Mouse (Mus musculus): ENCODE data around the gene Lmo2. TPM values are rescaled to one million over a fixed set of nuclear protein-coding genes. Genes with fewer than 3 reads are reported as not detected.
"Not testable (repeated sequence)": the region's sequence is repeated elsewhere in the genome, so short reads cannot be mapped to it uniquely, and the experiment has no call there.

The Lmo2 gene
- polyA plus RNA-seq, 1 experiment from 2014 or later = 25.6 TPM

- H3K4me3 ChIP-seq = no peak overlapping the region
- no peak for ATAC-seq (ENCODE audit: low FRiP score)
- H3K4me2 ChIP-seq (replicated peaks) = peak overlapping the region; percentile 13; the same call in 1 of the 2 replicates
- no peaks in the 10 kb centered on the region for H3K9me3 ChIP-seq (replicated peaks)
- no peak overlapping the region for H3K27ac ChIP-seq
- peak overlapping the region; percentile 6; the same call in 1 of the 2 replicates for H3K9ac ChIP-seq
- H3K27me3 ChIP-seq = no peaks in the 10 kb centered on the region
- peaks cover 7% of the 10 kb centered on the region for H3K4me1 ChIP-seq
- no peaks in the 10 kb centered on the region for H3K36me3 ChIP-seq
- 19% methylated on average over 17 of the region's 17 CpGs for WGBS
These were observed 35.0 kb downstream of the Lmo2 start for GRCm38 (mm10) chr2:103992618-103993332.

- no peaks in the 10 kb centered on the region for H3K9me3 ChIP-seq (replicated peaks)
- H3K4me1 ChIP-seq = no peaks in the 10 kb centered on the region
- H3K9ac ChIP-seq = no peak overlapping the region
- no peak overlapping the region for H3K4me2 ChIP-seq (replicated peaks)
- H3K27me3 ChIP-seq = 0 out of 2 replicates have a peak, but pooled peaks cover 4% of the 10 kb centered on the region
- 11% methylated on average over 2 of the region's 2 CpGs for WGBS
- ATAC-seq (ENCODE audit: low FRiP score) = no peak
- H3K27ac ChIP-seq = no peak overlapping the region
- no peaks in the 10 kb centered on the region for H3K36me3 ChIP-seq
- H3K4me3 ChIP-seq = no peak overlapping the region
These were observed 43.3 kb downstream of the Lmo2 start for GRCm38 (mm10) chr2:104001076-104001475.

GRCm38 (mm10) chr2:104001861-104002260 lies 44.1 kb downstream of the Lmo2 start:
- H3K4me3 ChIP-seq = no peak overlapping the region
- H3K4me2 ChIP-seq (replicated peaks) = no peak overlapping the region
- no peaks in the 10 kb centered on the region for H3K4me1 ChIP-seq
- no peaks in the 10 kb centered on the region for H3K9me3 ChIP-seq (replicated peaks)
- H3K27ac ChIP-seq = no peak overlapping the region
- ATAC-seq (ENCODE audit: low FRiP score) = no peak
- no peaks in the 10 kb centered on the region for H3K36me3 ChIP-seq
- H3K27me3 ChIP-seq = 0 out of 2 replicates have a peak, but pooled peaks cover 4% of the 10 kb centered on the region
- no peak overlapping the region for H3K9ac ChIP-seq
- WGBS = 83% methylated on average over 4 of the region's 4 CpGs

- Histone ChIP-seq H3K27ac (no peak overlapping the region), H3K9ac (no peak overlapping the region), H3K4me2 (replicated peaks) (no peak overlapping the region), H3K4me1 (no peaks in the 10 kb centered on the region), H3K36me3 (no peaks in the 10 kb centered on the region), H3K27me3 (peaks cover 7% of the 10 kb centered on the region; the same call in 1 of the 2 replicates), H3K9me3 (replicated peaks) (no peaks in the 10 kb centered on the region), H3K4me3 (no peak overlapping the region)
- no peak for ATAC-seq (ENCODE audit: low FRiP score)
- 34% methylated on average over 16 of the region's 16 CpGs for WGBS
These were observed 45.1 kb downstream of the Lmo2 start for GRCm38 (mm10) chr2:104002711-104003413.

- H3K9ac ChIP-seq = no peak overlapping the region
- no peak for ATAC-seq (ENCODE audit: low FRiP score)
- no peak overlapping the region for H3K4me3 ChIP-seq
- no peak overlapping the region for H3K27ac ChIP-seq
- WGBS = 80% methylated on average over 7 of the region's 7 CpGs
- H3K36me3 ChIP-seq = no peaks in the 10 kb centered on the region
- no peak overlapping the region for H3K4me2 ChIP-seq (replicated peaks)
- no peaks in the 10 kb centered on the region for H3K4me1 ChIP-seq
- peaks cover 7% of the 10 kb centered on the region; the same call in 1 of the 2 replicates for H3K27me3 ChIP-seq
- H3K9me3 ChIP-seq (replicated peaks) = no peaks in the 10 kb centered on the region
These were observed 50.2 kb downstream of the Lmo2 start for GRCm38 (mm10) chr2:104007793-104008519.

DNA sequence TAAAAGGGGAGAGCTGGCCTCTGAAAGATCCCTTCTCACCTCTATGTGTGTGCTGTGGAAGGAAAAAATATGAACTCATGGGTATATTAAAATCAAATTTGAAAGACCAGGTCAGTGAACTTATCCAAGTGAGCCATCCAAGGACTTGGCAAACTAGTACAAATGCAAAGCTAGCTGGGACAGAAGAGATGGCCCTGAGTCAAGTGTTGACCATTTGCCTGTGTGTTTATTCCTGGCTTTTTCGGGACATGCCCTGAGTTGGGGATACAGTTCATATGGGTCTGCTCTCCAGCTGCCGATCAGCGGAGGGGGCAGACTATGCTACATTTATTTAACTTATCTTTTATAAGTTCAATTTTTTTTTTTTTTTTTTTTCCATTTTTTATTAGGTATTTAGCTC lies 51.1 kb downstream of the Lmo2 start:
- 96% methylated on average over 3 of the region's 3 CpGs for WGBS
- H3K9me3 ChIP-seq (replicated peaks); H3K4me3 ChIP-seq; H3K27ac ChIP-seq; H3K36me3 ChIP-seq; ATAC-seq (ENCODE audit: low FRiP score); H3K4me1 ChIP-seq; H3K9ac ChIP-seq; H3K27me3 ChIP-seq; H3K4me2 ChIP-seq (replicated peaks): not testable (repeated sequence)

DNA sequence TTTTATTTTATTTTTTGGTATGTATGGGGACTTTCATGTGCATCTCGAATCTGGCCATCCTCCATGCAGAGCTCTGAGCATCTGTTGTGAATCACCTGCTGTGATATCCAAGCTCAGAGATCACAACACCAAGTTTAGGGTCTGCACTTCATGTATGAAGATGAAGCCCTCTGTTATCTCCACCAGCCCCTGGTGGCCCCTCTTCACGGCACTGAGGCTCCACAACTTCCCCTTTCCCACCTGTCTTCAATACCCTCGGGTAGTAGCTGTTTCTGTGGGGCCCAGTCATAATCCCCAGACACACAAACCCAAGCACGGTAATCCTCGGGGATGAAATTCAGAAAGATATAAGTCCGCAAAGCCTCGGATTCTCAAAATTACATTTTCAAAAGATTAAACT lies 65.3 kb downstream of the Lmo2 start:
- Histone ChIP-seq H3K9me3 (replicated peaks) (no peaks in the 10 kb centered on the region), H3K27me3 (no peaks in the 10 kb centered on the region), H3K4me2 (replicated peaks) (no peak overlapping the region), H3K4me3 (no peak overlapping the region), H3K9ac (no peak overlapping the region), H3K4me1 (peaks cover 4% of the 10 kb centered on the region; the same call in 1 of the 2 replicates), H3K27ac (no peak overlapping the region), H3K36me3 (no peaks in the 10 kb centered on the region)
- 86% methylated on average over 7 of the region's 7 CpGs for WGBS
- no peak for ATAC-seq (ENCODE audit: low FRiP score)

GRCm38 (mm10) chr2:104024656-104025055 lies 66.9 kb downstream of the Lmo2 start:
- Histone ChIP-seq H3K27me3 (no peaks in the 10 kb centered on the region), H3K4me3 (no peak overlapping the region), H3K4me1 (peaks cover 17% of the 10 kb centered on the region), H3K36me3 (no peaks in the 10 kb centered on the region), H3K27ac (no peak overlapping the region), H3K9me3 (replicated peaks) (no peaks in the 10 kb centered on the region), H3K9ac (no peak overlapping the region), H3K4me2 (replicated peaks) (no peak overlapping the region)
- ATAC-seq (ENCODE audit: low FRiP score) = no peak
- 91% methylated on average over 4 of the region's 4 CpGs for WGBS

- H3K9me3 ChIP-seq (replicated peaks) = no peaks in the 10 kb centered on the region
- ATAC-seq (ENCODE audit: low FRiP score) = peak; percentile 98
- H3K4me1 ChIP-seq = peaks cover 20% of the 10 kb centered on the region
- WGBS = under 1% methylated on average over 42 of the region's 44 CpGs
- H3K4me2 ChIP-seq (replicated peaks) = peak within 1 kb of the TSS; percentile 82
- peak within 1 kb of the TSS; percentile 92 for H3K9ac ChIP-seq
- peaks cover 8% of the 10 kb centered on the region for H3K36me3 ChIP-seq
- peak within 1 kb of the TSS; percentile 64 for H3K4me3 ChIP-seq
- H3K27me3 ChIP-seq = no peaks in the 10 kb centered on the region
- peak within 1 kb of the TSS; percentile 49; the same call in 1 of the 2 replicates for H3K27ac ChIP-seq
These were observed 69.8 kb downstream of the Lmo2 start, which contains the start of gene Fbxo3 for GRCm38 (mm10) chr2:104027458-104028138. TSS of gene Fbxo3 (plus strand) at chr2:104027721.

DNA sequence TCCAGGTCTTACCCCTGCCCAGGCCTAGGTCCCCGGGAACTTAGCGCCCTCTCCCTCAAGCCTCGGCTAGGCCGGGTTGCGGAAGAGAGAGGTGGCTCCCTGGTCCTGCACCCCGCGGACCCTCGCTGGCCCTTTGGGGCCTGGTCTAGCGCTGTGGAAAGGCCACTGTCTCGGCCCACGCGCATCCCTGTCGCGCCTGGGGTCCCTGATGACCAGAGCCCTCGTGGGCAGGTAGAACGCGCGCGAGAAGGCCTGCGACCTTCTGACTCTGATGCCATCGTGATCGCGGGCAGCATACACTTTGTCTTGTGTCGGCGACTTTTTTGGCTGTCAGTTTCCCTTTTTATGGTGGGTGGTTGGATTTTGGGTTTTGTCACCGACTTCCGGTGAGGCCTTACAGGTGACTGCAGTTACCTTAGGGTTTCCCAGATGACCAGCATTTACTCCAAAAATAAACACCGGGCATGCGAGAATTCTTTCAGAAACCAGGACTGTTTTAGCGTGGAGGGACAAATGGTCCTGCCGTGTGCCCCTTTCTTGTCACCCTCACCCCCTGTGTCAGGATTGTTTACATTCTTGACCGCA lies 70.4 kb downstream of the Lmo2 start, which contains the start of gene 4931422A03Rik:
TSS of gene 4931422A03Rik (minus strand) at position 223 of the 585 bp plus-strand sequence.
- Histone ChIP-seq H3K27ac (peak within 1 kb of the TSS; percentile 49; the same call in 1 of the 2 replicates), H3K4me3 (peak within 1 kb of the TSS; percentile 64), H3K9ac (peak within 1 kb of the TSS; percentile 92), H3K36me3 (peaks cover 8% of the 10 kb centered on the region), H3K4me1 (peaks cover 20% of the 10 kb centered on the region), H3K9me3 (replicated peaks) (no peaks in the 10 kb centered on the region), H3K27me3 (no peaks in the 10 kb centered on the region), H3K4me2 (replicated peaks) (peak within 1 kb of the TSS; percentile 82)
- 1% methylated on average over 32 of the region's 32 CpGs for WGBS
- ATAC-seq (ENCODE audit: low FRiP score) = peak; percentile 76

- peaks cover 20% of the 10 kb centered on the region for H3K4me1 ChIP-seq
- no peak overlapping the region for H3K9ac ChIP-seq
- WGBS = 80% methylated on average over 2 of the region's 2 CpGs
- peaks cover 9% of the 10 kb centered on the region for H3K36me3 ChIP-seq
- no peaks in the 10 kb centered on the region for H3K27me3 ChIP-seq
- no peak overlapping the region for H3K27ac ChIP-seq
- H3K4me2 ChIP-seq (replicated peaks) = peak overlapping the region; percentile 82
- no peak for ATAC-seq (ENCODE audit: low FRiP score)
- H3K4me3 ChIP-seq = peak overlapping the region; percentile 64
- no peaks in the 10 kb centered on the region for H3K9me3 ChIP-seq (replicated peaks)
These were observed 71.3 kb downstream of the Lmo2 start for GRCm38 (mm10) chr2:104029074-104029473.

All from hindbrain, embryonic 12.5 days (tissue).